Mouse (Mus musculus) hematopoietic stem cell, adult 5-6 weeks (primary cell): ENCODE measurements around the gene Plekhh2. TPM values are rescaled to one million over a fixed set of nuclear protein-coding genes. Genes with fewer than 3 reads are reported as not detected.
"Not testable (repeated sequence)": the region's sequence is repeated elsewhere in the genome, so short reads cannot be mapped to it uniquely, and the experiment has no call there.

Experiments
- ATAC-seq, 2 experiments: fragments of 125-278 bp in 1 of 2; replicated peaks in 1 of 2; 2 replicates each; pipeline ENCODE4 v1.8.0; 2016 to 2017; ENCODE audit warnings: inconsistent platforms in 2 of 2, mild to moderate bottlenecking in 2 of 2, moderate number of reproducible peaks in 2 of 2, low read depth in 1 of 2, moderate TSS enrichment in 1 of 2; ENCODE audit not compliant: low FRiP score in 2 of 2, poor library complexity in 2 of 2, severe bottlenecking in 2 of 2, insufficient read depth in 1 of 2, low TSS enrichment in 1 of 2
- total RNA-seq: library from RNA; stranded (forward); fragments of 172-1452, 232-1000 nt; gene quantifications from 2 replicates; pipeline ENCODE4 v1.2.3, GENCODE M21; 2017

Gene Plekhh2
- total RNA-seq, 1 experiment from 2014 or later, result not detected

GRCm38 (mm10) chr17:84550902-84551877, 39.5 kb downstream of the Plekhh2 start:
- peak in 1 of 2 experiments; percentile 32; a peak in 1 of 4 replicates for ATAC-seq

GRCm38 (mm10) chr17:84552230-84552629, 40.5 kb downstream of the Plekhh2 start:
- ATAC-seq, result no peak

GRCm38 (mm10) chr17:84564264-84564663, 52.6 kb downstream of the Plekhh2 start:
- not testable (repeated sequence) for ATAC-seq

- no peak for ATAC-seq
Measured at GRCm38 (mm10) chr17:84565762-84566161, 54.1 kb downstream of the Plekhh2 start.

- ATAC-seq, result peak; percentile 53 to 62
Measured at GRCm38 (mm10) chr17:84566773-84567555, 55.3 kb downstream of the Plekhh2 start.

- no peak for ATAC-seq
Measured at GRCm38 (mm10) chr17:84568807-84569206, 57.1 kb downstream of the Plekhh2 start.

- ATAC-seq, result no peak
Measured at GRCm38 (mm10) chr17:84569770-84570169, 58.1 kb downstream of the Plekhh2 start.

GRCm38 (mm10) chr17:84571629-84572028, 59.9 kb downstream of the Plekhh2 start:
- ATAC-seq, result no peak

- ATAC-seq, result no peak
Measured at GRCm38 (mm10) chr17:84573305-84573704, 61.6 kb downstream of the Plekhh2 start.

GRCm38 (mm10) chr17:84573940-84574339, 62.2 kb downstream of the Plekhh2 start:
- no peak for ATAC-seq

- ATAC-seq, result no peak
Measured at GRCm38 (mm10) chr17:84575108-84575507, 63.4 kb downstream of the Plekhh2 start.

- ATAC-seq, result no peak
Measured at GRCm38 (mm10) chr17:84576621-84577293, 65.1 kb downstream of the Plekhh2 start.

GRCm38 (mm10) chr17:84579249-84579648, 67.6 kb downstream of the Plekhh2 start:
- ATAC-seq, result no peak

GRCm38 (mm10) chr17:84579817-84580216, 68.1 kb downstream of the Plekhh2 start:
- ATAC-seq, result no peak

- no peak for ATAC-seq
Measured at GRCm38 (mm10) chr17:84580821-84581220, 69.1 kb downstream of the Plekhh2 start.

GRCm38 (mm10) chr17:84581740-84582414, 70.2 kb downstream of the Plekhh2 start:
- ATAC-seq, result no peak

GRCm38 (mm10) chr17:84584107-84584506, 72.4 kb downstream of the Plekhh2 start:
- no peak for ATAC-seq
